Mouse (Mus musculus) ES-E14 (cell line): ENCODE data around the gene Sema6d. TPM values are rescaled to one million over a fixed set of nuclear protein-coding genes. Genes with fewer than 3 reads are reported as not detected.

Source experiments
- DNase-seq: peaks from one replicate; pipeline ENCODE4 v3.0.0-alpha.2; 2013; ENCODE audit warnings: low read depth, low spot score
- H3K27ac ChIP-seq: 2 replicates; pipeline ENCODE4 v1.5.1; 2012; ENCODE audit warnings: low read depth, mild to moderate bottlenecking, low read length, moderate library complexity, mixed read lengths; ENCODE audit not compliant: poor library complexity, insufficient read depth, severe bottlenecking
- H3K36me3 ChIP-seq: 2 replicates; pipeline ENCODE4 v1.6.1; 2012; ENCODE audit warnings: mild to moderate bottlenecking, low read length, moderate library complexity, mixed read lengths; ENCODE audit not compliant: control insufficient read depth, poor library complexity, insufficient read depth, severe bottlenecking
- H3K4me1 ChIP-seq, 2 experiments: fragments of 150-350 bp in 1 of 2; sonication (generic) in 1 of 2; 2 replicates each; pipeline ENCODE4 v1.6.1; 2012; ENCODE audit warnings: low read length in 2 of 2, mild to moderate bottlenecking in 1 of 2, mixed read lengths in 1 of 2; ENCODE audit not compliant: control insufficient read depth in 2 of 2, insufficient read depth in 2 of 2, poor library complexity in 1 of 2
- H3K4me3 ChIP-seq, 2 experiments: fragments of 150-350 bp in 1 of 2; sonication (generic) in 1 of 2; 2 replicates each; pipeline ENCODE4 v1.5.1; 2012; ENCODE audit warnings: low read length in 2 of 2, low read depth in 1 of 2, mild to moderate bottlenecking in 1 of 2, mixed read lengths in 1 of 2; ENCODE audit not compliant: insufficient read depth in 1 of 2, poor library complexity in 1 of 2, severe bottlenecking in 1 of 2
- H3K9ac ChIP-seq: 2 replicates; pipeline ENCODE4 v1.6.1; 2012; ENCODE audit warnings: low read depth, mild to moderate bottlenecking, low read length, mixed read lengths; ENCODE audit not compliant: poor library complexity, insufficient read depth, severe bottlenecking
- H3K9me3 ChIP-seq: fragments of 150-350 bp; sonication (generic); 2 replicates; pipeline ENCODE4 v1.6.1; 2012; ENCODE audit warnings: low read depth, mild to moderate bottlenecking, low read length; ENCODE audit not compliant: control insufficient read depth, insufficient read depth
- CHD2 ChIP-seq: IDR thresholded peaks from 2 replicates; pipeline ENCODE4 v1.6.1; 2014; ENCODE audit warnings: mild to moderate bottlenecking, low read depth, low read length, inconsistent platforms
- HCFC1 ChIP-seq: IDR thresholded peaks from 2 replicates; pipeline ENCODE4 v1.6.1; 2012; ENCODE audit warnings: low read length, inconsistent platforms, borderline replicate concordance; ENCODE audit not compliant: insufficient read depth
- MAFK ChIP-seq: IDR thresholded peaks from 2 replicates; pipeline ENCODE4 v1.6.1; 2014; ENCODE audit warnings: mild to moderate bottlenecking, low read depth, low read length, inconsistent platforms; ENCODE audit not compliant: insufficient read depth
- ZC3H11A ChIP-seq: IDR thresholded peaks from 2 replicates; pipeline ENCODE4 v1.6.1; 2012; ENCODE audit warnings: low read depth, mild to moderate bottlenecking, inconsistent platforms, low read length, borderline replicate concordance
- ZNF384 ChIP-seq: IDR thresholded peaks from 2 replicates; pipeline ENCODE4 v1.6.1; 2012; ENCODE audit warnings: low read depth, low read length, inconsistent platforms
- in situ Hi-C, 2 experiments: fragments of 600-800 bp; cut with MboI; formaldehyde crosslinking; loops; one replicate each; pipeline ENCODE4 v1.15.1; 2025; ENCODE audit warnings: low sequenced_read_pairs in 2 of 2, inconsistent platforms in 1 of 2; ENCODE audit not compliant: unreplicated experiment in 2 of 2
- total RNA-seq: library from RNA; depleted of rRNA; stranded (reverse); fragments of 300-350 nt; gene quantifications from 2 replicates; pipeline ENCODE4 v1.2.3, GENCODE M21; 2012

Sema6d gene
- total RNA-seq, 1 experiment, result 0.54 TPM

GRCm38 (mm10) chr2:124624247-124624929 is 534.6 kb downstream of the Sema6d start:
- Histone ChIP-seq H3K9ac (no peak overlapping the region), H3K4me1 (no peaks in the 10 kb centered on the region), H3K9me3 (no peaks in the 10 kb centered on the region), H3K36me3 (no peaks in the 10 kb centered on the region), H3K27ac (no peak overlapping the region), H3K4me3 (no peak overlapping the region)
- no peak for DNase-seq
- in situ Hi-C loops, result no loop called here
- TF ChIP-seq ZNF384 (no peak), CHD2 (no peak), ZC3H11A (no peak), MAFK (no peak), HCFC1 (no peak)

- Histone ChIP-seq H3K4me3 (no peak overlapping the region), H3K4me1 (no peaks in the 10 kb centered on the region), H3K36me3 (no peaks in the 10 kb centered on the region), H3K9me3 (no peaks in the 10 kb centered on the region), H3K9ac (no peak overlapping the region), H3K27ac (no peak overlapping the region)
- in situ Hi-C loops, result no loop called here
- TF ChIP-seq CHD2, result no peak
- TF ChIP-seq HCFC1, result no peak
- no peak for TF ChIP-seq MAFK
- TF ChIP-seq ZNF384, result no peak
- no peak for DNase-seq
These were observed 536.7 kb downstream of the Sema6d start for GRCm38 (mm10) chr2:124626425-124626824.

GRCm38 (mm10) chr2:124627664-124628063 is 537.9 kb downstream of the Sema6d start:
- Histone ChIP-seq H3K4me3 (no peak overlapping the region), H3K36me3 (no peaks in the 10 kb centered on the region), H3K9me3 (no peaks in the 10 kb centered on the region), H3K4me1 (no peaks in the 10 kb centered on the region), H3K9ac (no peak overlapping the region), H3K27ac (no peak overlapping the region)
- in situ Hi-C loops, result no loop called here
- DNase-seq, result no peak
- TF ChIP-seq ZC3H11A, result no peak
- TF ChIP-seq CHD2, result no peak
- TF ChIP-seq HCFC1, result no peak

GRCm38 (mm10) chr2:124628701-124629100 is 538.9 kb downstream of the Sema6d start:
- H3K36me3 ChIP-seq, result no peaks in the 10 kb centered on the region
- no peaks in the 10 kb centered on the region for H3K9me3 ChIP-seq
- no peak overlapping the region for H3K4me3 ChIP-seq
- H3K4me1 ChIP-seq, result no peaks in the 10 kb centered on the region
- no peak overlapping the region for H3K27ac ChIP-seq
- H3K9ac ChIP-seq, result no peak overlapping the region
- TF ChIP-seq MAFK (no peak), HCFC1 (no peak), ZNF384 (no peak), CHD2 (no peak), ZC3H11A (no peak)
- DNase-seq, result no peak
- in situ Hi-C loops, result no loop called here

- in situ Hi-C loops, result no loop called here
- H3K9me3 ChIP-seq, result no peaks in the 10 kb centered on the region
- no peak for DNase-seq
- no peaks in the 10 kb centered on the region for H3K36me3 ChIP-seq
- no peak overlapping the region for H3K9ac ChIP-seq
- H3K4me3 ChIP-seq, result no peak overlapping the region
- H3K4me1 ChIP-seq, result peaks cover 0 to 2% of the 10 kb centered on the region in 2 experiments; a peak in 1 of 4 replicates
- no peak overlapping the region for H3K27ac ChIP-seq
- TF ChIP-seq ZNF384, result no peak
- TF ChIP-seq ZC3H11A, result no peak
- TF ChIP-seq HCFC1, result no peak
These were observed 544.7 kb downstream of the Sema6d start for GRCm38 (mm10) chr2:124634400-124634998.
